In genomic region chr5:150967925-150968324, GRCm38 (mm10) we compare ENCODE assay signal across 29 mouse cellular contexts. TPM values are rescaled to one million over a fixed set of nuclear protein-coding genes. Genes with fewer than 3 reads are reported as not detected.
DNase-seq lines count a peak whose midpoint lies in the region; TF ChIP-seq lines count a peak whose summit lies in the region.
"Had no signal": no experiment of that assay in that cellular context is flagged by ENCODE, and none has a peak within 500 bp of the region (broad histone marks: within the 10 kb centered on the region; RNA-seq: fewer than 3 reads in every experiment).

No protein-coding gene starts in this region.

- H3K27ac ChIP-seq in layer of hippocampus, adult 2 months: no peak overlapping the region
- no peak overlapping the region for H3K27ac ChIP-seq in MEL (ENCODE audit: control insufficient read depth, low read depth, low read length)
- H3K27ac ChIP-seq: embryonic facial prominence, embryonic 12.5 days; embryonic facial prominence, embryonic 15.5 days; forebrain, embryonic 12.5 days; forebrain, embryonic 15.5 days; heart, embryonic 15.5 days; hindbrain, embryonic 10.5 days; hindbrain, embryonic 13.5 days; hindbrain, postnatal 0 days had no signal

- H3K9me3 ChIP-seq in E14TG2a.4 (ENCODE audit: low read length) (peaks cover 18% of the 10 kb centered on the region), MEL (replicated peaks; ENCODE audit: insufficient read depth, low read length) (no peaks in the 10 kb centered on the region)
- H3K9me3 ChIP-seq: embryonic facial prominence, embryonic 12.5 days; embryonic facial prominence, embryonic 15.5 days; forebrain, embryonic 12.5 days; forebrain, embryonic 15.5 days; heart, embryonic 15.5 days; hindbrain, embryonic 13.5 days had no signal

- TF ChIP-seq POLR2A in MEL (IDR thresholded peaks at IDR 0.05; ENCODE audit: control insufficient read depth in 1 of 2, insufficient read depth in 1 of 2, low read depth in 1 of 2, low read length in 2 of 2, poor library complexity in 1 of 2): no peak

- no peak overlapping the region for H3K9ac ChIP-seq in MEL (ENCODE audit: control insufficient read depth, low read depth, low read length, poor library complexity, severe bottlenecking)
- H3K9ac ChIP-seq: embryonic facial prominence, embryonic 12.5 days; embryonic facial prominence, embryonic 15.5 days; forebrain, embryonic 12.5 days; forebrain, embryonic 15.5 days; heart, embryonic 12.5 days; heart, embryonic 15.5 days; hindbrain, embryonic 13.5 days had no signal

- DNase-seq in layer of hippocampus, adult 2 months (ENCODE audit: low spot score in 2 of 2): no peak
- no peak for DNase-seq in layer of hippocampus, postnatal 36 days
- peak; percentile 20 for DNase-seq in MEL (ENCODE audit: low read depth, low spot score)
- DNase-seq in ZHBTc4 (ENCODE audit: low read depth, low spot score): peak; percentile 41
- no peak for DNase-seq in urinary bladder, adult 18-20 months (ENCODE audit: low spot score in 2 of 2)
- DNase-seq in urinary bladder, adult 2 months (ENCODE audit: low spot score): no peak
- DNase-seq: adrenal gland, postnatal 10 days; adrenal gland, postnatal 36 days; cerebellum, adult 18-20 months; cerebellum, adult 9-10 months; cerebellum, postnatal 25 days; gastrocnemius, postnatal 25 days; heart, adult 18-20 months; heart, postnatal 10 days; heart, postnatal 36 days had no signal

- H3K27me3 ChIP-seq in E14TG2a.4 (ENCODE audit: insufficient read depth, low read length) (no peaks in the 10 kb centered on the region), MEL (ENCODE audit: control insufficient read depth in 1 of 2, insufficient read depth in 2 of 2, low read length in 2 of 2) (no peaks in the 10 kb centered on the region)
- H3K27me3 ChIP-seq: embryonic facial prominence, embryonic 12.5 days; embryonic facial prominence, embryonic 15.5 days; forebrain, embryonic 12.5 days; forebrain, embryonic 15.5 days; heart, embryonic 12.5 days; heart, embryonic 15.5 days; hindbrain, embryonic 13.5 days had no signal

- H3K4me1 ChIP-seq in E14TG2a.4 (replicated peaks; ENCODE audit: low read depth, low read length) (peaks cover 15% of the 10 kb centered on the region), MEL (ENCODE audit: control insufficient read depth in 1 of 2, insufficient read depth in 2 of 2, low read length in 2 of 2) (no peaks in the 10 kb centered on the region)
- H3K4me1 ChIP-seq: embryonic facial prominence, embryonic 12.5 days; forebrain, embryonic 12.5 days; forebrain, embryonic 15.5 days; heart, embryonic 12.5 days; heart, embryonic 15.5 days had no signal

- no peak for TF ChIP-seq EP300 in MEL (IDR thresholded peaks at IDR 0.05; ENCODE audit: low read depth in 1 of 2, low read length in 2 of 2)

- H3K4me3 ChIP-seq in layer of hippocampus, adult 2 months: no peak overlapping the region
- no peak overlapping the region for H3K4me3 ChIP-seq in E14TG2a.4 (replicated peaks; ENCODE audit: low read length)
- H3K4me3 ChIP-seq in MEL (ENCODE audit: control insufficient read depth in 1 of 2, insufficient read depth in 1 of 2, low read depth in 2 of 2, low read length in 2 of 2): no peak overlapping the region
- H3K4me3 ChIP-seq: embryonic facial prominence, embryonic 12.5 days; embryonic facial prominence, embryonic 15.5 days; forebrain, embryonic 12.5 days; forebrain, embryonic 15.5 days; heart, embryonic 12.5 days; heart, embryonic 15.5 days; hindbrain, embryonic 10.5 days; hindbrain, embryonic 13.5 days had no signal

- H3K79me2 ChIP-seq in MEL (ENCODE audit: control insufficient read depth, insufficient read depth, low read length, poor library complexity): no peaks in the 10 kb centered on the region

- TF ChIP-seq RAD21 in MEL (IDR thresholded peaks at IDR 0.05; ENCODE audit: low read depth, low read length): no peak; the same call in 1 of the 2 replicates

- no peaks in the 10 kb centered on the region for H3K36me3 ChIP-seq in E14TG2a.4 (ENCODE audit: insufficient read depth, low read length)
- no peaks in the 10 kb centered on the region for H3K36me3 ChIP-seq in MEL (ENCODE audit: control insufficient read depth in 1 of 2, insufficient read depth in 2 of 2, low read length in 2 of 2)
- H3K36me3 ChIP-seq: embryonic facial prominence, embryonic 12.5 days; embryonic facial prominence, embryonic 15.5 days; forebrain, embryonic 12.5 days; forebrain, embryonic 15.5 days; heart, embryonic 12.5 days; heart, embryonic 15.5 days; hindbrain, embryonic 10.5 days; hindbrain, embryonic 13.5 days had no signal

- peak; percentile 50 for TF ChIP-seq CTCF in layer of hippocampus, adult 2 months (conservative IDR thresholded peaks at IDR 0.05)
- TF ChIP-seq CTCF in E14TG2a.4 (conservative IDR thresholded peaks at IDR 0.05; ENCODE audit: low read length) (peak; percentile 61), MEL (IDR thresholded peaks at IDR 0.05 in 2 of 3, conservative IDR thresholded peaks at IDR 0.05 in 1 of 3; ENCODE audit: control insufficient read depth in 1 of 3, insufficient read depth in 1 of 3, low read depth in 2 of 3, low read length in 3 of 3, poor library complexity in 1 of 3, severe bottlenecking in 1 of 3) (peak; percentile 14 to 28 (median 22); a peak in 3 of 6 replicates)

TF ChIP-seq in MEL, 35 proteins besides CTCF, POLR2A, EP300 and RAD21:
- TF ChIP-seq MYC (IDR thresholded peaks at IDR 0.05; ENCODE audit: low read depth, low read length) (no peak), POLR2AphosphoS2 (IDR thresholded peaks at IDR 0.05; ENCODE audit: low read length) (no peak), MXI1 (IDR thresholded peaks at IDR 0.05; ENCODE audit: low read depth, low read length) (no peak), ZKSCAN1 (IDR thresholded peaks at IDR 0.05; ENCODE audit: low read depth, low read length) (no peak), SMC3 (IDR thresholded peaks at IDR 0.05; ENCODE audit: low read depth, low read length) (0 out of 2 replicates have a peak, but pooled peaks have one; percentile 12)

RNA-seq across cellular contexts. Expression of gene Kl, which starts 15.5 kb away (rescaled TPM):
- 10 to 100 TPM in 1 of 2 experiments, 1 to 10 TPM in 1; 9.9 to 10.5 TPM for total RNA-seq in layer of hippocampus, adult 2 months (2021)
- 10 to 100 TPM in 1 of 2 experiments, 1 to 10 TPM in 1; 8.7 to 13.0 TPM for total RNA-seq in layer of hippocampus, postnatal 36 days (2021)
- total RNA-seq in MEL (2012; rRNA removed): not detected in 2 replicates
- not detected for polyA plus RNA-seq in MEL (2012; ENCODE audit: insufficient read depth in 1 of 2, insufficient read length in 2 of 2, low read depth in 1 of 2, low replicate concordance in 2 of 2, missing spikeins in 1 of 2)
- polyA plus RNA-seq in urinary bladder, adult 2 months (2012; rRNA removed): 0.91 and 1.1 TPM in 2 replicates
- total RNA-seq: common myeloid progenitor, adult 5-6 weeks had no signal
- polyA plus RNA-seq: C2C12; CD4-positive, CD25-positive, alpha-beta regulatory T cell, adult 4 months; hindbrain, embryonic 10.5 days; inflammation-experienced regulatory T-cells, adult 6 months had no signal

Comparison
In these comparisons a context has a peak if more than half of its experiments do, and no peak if none do; other contexts are left out.
1. DNase-seq: peak in MEL (single experiment) and ZHBTc4 (single experiment); none in layer of hippocampus, adult 2 months (0 of 2), layer of hippocampus, postnatal 36 days (0 of 2), urinary bladder, adult 18-20 months (0 of 2) and urinary bladder, adult 2 months (single experiment).
2. Peak in every context shown above with its lines, with median percentiles within 50 percentile points of each other: CTCF ChIP-seq.